Mouse (Mus musculus) cerebellum, adult 18-20 months (tissue): Measurements from ENCODE around the gene Hrh1.
A peak's percentile ranks its signal among the peaks of the same experiment; 100 is the strongest.

Experiments used
- DNase-seq, 2 experiments: peaks; one replicate each; pipeline ENCODE4 v3.0.0; 2021

Gene Hrh1

DNA sequence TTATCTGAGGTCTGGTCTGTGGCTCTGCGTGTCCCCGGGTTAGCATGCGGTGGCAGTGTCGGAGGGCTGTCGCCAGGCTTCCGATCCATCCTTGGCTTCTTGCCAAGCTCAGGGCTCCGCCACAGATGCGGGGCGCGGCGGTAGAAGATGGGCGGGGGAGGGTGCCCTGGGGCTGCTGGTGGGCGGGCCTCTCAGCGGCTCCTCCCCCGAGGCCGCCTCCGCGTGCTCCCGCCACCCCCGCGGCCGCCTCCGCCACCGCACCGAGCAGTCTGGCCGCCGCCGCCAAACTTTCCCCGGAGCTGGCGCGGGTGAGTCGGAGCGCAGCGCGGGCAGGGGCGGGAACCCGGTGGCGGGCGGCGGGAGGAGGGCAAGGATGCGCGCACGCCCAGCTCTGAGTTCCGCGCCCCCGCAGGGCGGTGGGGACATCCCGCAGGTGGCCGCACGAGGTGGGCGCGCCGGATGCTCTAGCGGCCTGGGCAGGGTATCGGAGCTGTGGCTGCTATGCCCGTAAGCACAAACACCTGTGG, at the start of gene Hrh1:
Gene Hrh1, plus strand, starts transcription at position 246 of the 527 bp plus-strand sequence.
- DNase-seq = peak; percentile 14 to 38

DNA sequence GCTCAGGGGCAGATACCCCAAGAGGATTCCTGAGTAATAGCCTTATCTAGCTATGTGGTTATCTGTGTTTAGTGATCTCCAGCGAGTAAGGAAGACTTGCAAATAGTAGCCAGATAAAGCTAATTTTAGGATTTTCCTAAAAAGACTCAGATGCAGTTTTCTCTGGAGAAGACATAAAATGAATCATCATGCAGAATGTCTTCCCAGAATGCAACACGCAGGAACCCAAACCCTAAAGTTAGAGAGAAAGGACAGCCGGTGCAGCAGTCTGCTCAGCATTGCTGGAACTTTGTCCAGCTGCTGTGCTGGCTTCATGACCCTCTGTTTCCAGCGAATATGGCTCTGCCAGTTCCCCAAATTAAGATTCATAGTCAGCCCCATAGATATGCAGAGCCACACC, 43.1 kb upstream of the Hrh1 start:
- no peak for DNase-seq

- DNase-seq = peak in 1 of 2 experiments; percentile 6
Observed at GRCm38 (mm10) chr6:114358171-114358570, 39.6 kb upstream of the Hrh1 start.

DNA sequence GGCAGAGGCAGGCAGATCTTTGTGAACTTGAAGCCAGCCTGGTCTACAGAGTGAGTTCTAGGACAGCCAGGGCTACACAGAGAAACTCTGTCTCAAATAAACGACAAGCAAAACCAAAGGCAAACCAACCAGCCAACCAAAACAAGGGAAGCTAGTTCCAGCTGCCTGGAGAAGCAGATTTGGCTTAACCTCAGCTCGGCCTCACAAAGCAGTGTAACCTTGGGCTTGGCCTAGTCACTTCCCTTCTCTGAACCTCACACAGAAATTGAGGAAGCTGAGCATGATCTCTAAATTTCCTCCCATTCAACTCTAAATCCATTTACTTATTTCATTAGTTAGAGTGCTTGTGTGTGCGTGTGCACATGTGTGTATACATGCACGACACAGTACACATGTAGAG, 35.4 kb upstream of the Hrh1 start:
- no peak for DNase-seq

DNA sequence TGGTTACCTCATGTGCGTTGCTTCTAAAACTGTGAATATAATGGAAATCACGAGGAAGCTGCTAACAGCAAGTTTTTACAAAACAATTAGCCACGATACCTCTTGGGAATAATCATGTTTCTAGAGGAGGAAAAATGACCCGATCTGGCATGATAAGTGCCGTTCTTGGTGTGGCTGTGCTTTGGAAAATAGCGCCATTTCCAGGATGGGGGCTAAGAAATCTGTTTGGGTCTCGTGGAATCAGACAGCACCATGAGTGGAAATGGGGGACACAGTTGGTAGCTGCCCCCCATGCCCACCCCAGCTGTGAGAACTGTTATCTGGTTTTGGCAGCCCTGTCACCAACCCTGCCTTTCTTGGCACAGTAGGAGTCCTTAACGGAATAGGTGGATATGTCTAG, 34.0 kb upstream of the Hrh1 start:
- no peak for DNase-seq

GRCm38 (mm10) chr6:114364734-114365133, 33.0 kb upstream of the Hrh1 start:
- no peak for DNase-seq

DNA sequence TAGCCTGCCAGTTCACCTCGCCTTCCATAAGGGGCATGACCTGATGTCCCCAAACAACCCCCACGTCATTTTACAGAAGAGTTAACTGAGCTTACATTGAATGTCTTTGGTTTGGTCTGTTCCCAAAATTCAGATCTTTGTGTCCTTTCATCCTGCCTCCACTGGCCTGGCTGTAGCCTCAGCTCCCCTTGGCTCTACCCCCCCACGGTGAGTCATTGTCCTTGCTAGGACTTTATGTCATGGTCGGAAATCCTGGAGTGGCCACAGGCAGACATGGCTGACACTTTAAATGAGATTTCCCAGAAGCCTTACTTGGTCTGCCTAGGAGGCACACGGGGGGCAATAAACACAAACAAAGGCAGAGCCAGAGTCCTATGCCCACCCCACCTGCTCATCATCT, 31.5 kb upstream of the Hrh1 start:
- DNase-seq = no peak

GRCm38 (mm10) chr6:114367681-114368080, 30.1 kb upstream of the Hrh1 start:
- DNase-seq = no peak

- DNase-seq = no peak
Observed at GRCm38 (mm10) chr6:114368196-114368595, 29.5 kb upstream of the Hrh1 start.

DNA sequence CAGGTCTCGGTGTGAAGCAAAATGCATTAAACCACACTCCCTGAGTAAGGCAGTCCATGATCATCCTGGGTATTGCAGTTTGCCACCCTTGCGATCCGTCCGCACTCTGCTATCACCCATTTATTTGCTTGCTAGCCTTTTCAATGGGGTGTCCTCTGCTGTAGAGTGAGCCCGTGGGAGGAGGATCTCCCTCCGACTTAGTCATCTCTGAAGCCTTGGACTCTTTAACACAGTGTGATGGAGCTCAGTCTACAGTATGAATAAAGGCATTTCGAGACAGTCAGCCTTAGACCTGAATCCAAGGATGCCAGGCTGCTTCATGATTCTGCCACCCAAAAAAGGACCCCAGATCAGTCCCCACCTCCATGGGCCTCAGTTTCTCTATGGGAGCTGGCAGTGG, 25.0 kb upstream of the Hrh1 start:
- DNase-seq = no peak

GRCm38 (mm10) chr6:114380872-114381271, 16.9 kb upstream of the Hrh1 start:
- no peak for DNase-seq

- no peak for DNase-seq
Observed at GRCm38 (mm10) chr6:114387320-114387719, 10.4 kb upstream of the Hrh1 start.

DNA sequence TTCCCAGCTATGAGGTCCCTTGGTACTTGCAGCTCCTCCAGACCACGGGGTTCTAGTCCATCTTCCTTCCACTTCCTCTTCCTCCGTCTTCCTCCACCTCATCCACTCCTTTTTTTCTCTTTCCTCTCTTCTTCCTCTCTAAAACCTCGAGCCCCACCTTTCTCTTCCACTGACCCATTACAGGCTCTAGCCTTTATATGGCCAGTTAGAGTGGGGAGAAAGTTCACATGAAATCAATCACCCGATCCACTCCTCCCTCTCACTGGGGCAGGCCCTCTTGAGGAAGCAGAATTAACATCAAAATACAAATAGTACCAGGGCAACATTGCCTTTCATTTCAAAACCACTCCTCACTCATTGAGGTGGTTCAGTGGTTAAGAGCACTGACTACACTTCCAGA, 9.9 kb upstream of the Hrh1 start:
- DNase-seq = no peak

GRCm38 (mm10) chr6:114390129-114390528, 7.6 kb upstream of the Hrh1 start:
- no peak for DNase-seq

DNA sequence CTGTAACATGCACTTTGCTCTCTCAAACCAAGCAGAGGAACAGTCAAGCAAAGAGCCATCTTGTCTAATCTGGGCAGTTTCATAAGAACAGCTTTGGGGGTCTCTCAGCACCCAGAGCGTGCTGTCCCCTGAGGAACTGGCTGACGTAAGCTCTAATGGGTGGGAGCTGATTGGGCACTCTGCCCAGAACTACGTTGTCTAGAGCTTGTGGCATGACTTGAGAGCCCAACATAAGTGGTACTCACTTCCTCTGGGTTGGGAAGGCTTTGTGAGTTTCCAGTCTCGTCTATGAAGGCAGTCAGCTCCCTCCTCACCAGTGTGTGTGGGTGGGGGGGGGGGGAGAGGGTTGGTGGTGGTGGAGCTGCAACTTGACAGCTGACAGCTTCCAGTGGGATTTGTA, 2.8 kb upstream of the Hrh1 start:
- DNase-seq = no peak

GRCm38 (mm10) chr6:114396605-114397004, 1.1 kb upstream of the Hrh1 start:
- no peak for DNase-seq

GRCm38 (mm10) chr6:114397280-114397679, 456 bp upstream of the Hrh1 start:
- DNase-seq = no peak

- DNase-seq = peak; percentile 12 to 16
Observed at GRCm38 (mm10) chr6:114398626-114399025, 890 bp downstream of the Hrh1 start.

- no peak for DNase-seq
Observed at GRCm38 (mm10) chr6:114400387-114400786, 2.7 kb downstream of the Hrh1 start.

DNA sequence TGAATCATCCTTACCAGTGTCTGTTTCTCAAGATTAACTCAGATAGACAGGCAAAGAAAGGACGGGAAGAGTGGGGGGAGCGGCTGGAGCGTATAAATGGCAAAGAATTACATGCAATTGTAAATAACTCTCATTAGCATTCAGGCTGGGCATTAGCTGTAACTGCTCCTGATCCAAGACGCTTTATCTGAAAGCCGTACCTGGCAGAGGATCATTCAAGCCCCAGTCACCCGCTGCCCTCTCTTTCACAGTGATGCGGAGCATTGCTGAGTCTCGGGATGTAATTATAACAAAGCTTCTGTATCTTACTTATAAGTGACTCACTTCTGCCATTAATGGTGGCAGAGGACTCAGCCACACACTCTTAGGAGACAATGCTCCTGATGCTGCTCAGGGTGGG, 3.1 kb downstream of the Hrh1 start:
- no peak for DNase-seq

GRCm38 (mm10) chr6:114402161-114402560, 4.4 kb downstream of the Hrh1 start:
- DNase-seq = no peak

DNA sequence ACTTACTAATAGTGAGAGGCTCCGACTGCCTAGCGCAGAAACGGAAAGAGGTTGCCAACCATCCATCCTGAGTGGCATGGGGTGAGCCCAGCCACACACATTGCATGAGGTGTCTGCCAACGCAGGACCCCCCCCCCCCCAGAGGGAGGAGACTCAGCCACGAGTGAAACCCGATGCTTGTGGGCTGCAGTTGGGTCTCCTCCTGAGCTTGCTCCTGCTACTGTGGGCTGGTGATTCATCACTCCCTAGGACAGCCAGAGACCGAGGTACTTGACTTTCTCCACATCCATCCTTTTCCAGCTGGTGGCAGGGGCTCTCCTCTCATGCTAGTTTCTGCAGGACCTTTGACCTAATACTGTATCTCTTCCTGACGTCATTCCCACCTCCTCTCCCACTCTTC, 5.9 kb downstream of the Hrh1 start:
- no peak for DNase-seq

DNA sequence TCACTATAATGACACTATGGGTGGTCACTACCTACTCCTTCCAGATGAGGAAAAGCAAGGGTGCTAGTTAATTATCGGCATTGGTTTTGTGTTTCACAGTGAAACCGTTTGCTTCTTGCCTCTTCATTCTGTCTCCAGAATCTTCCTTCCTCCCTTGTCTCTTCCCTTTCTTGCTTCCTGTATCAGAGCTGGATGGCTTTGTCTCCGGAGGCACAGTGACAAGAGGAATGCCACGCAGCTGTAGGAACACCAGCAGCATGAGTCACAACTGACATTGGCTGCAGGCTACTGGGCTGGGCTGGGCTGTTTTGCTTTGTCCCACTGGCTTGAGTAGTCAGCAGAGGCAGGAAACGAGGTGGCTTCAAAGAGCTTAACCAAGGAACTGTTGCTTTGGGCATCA, 6.4 kb downstream of the Hrh1 start:
- no peak for DNase-seq

DNA sequence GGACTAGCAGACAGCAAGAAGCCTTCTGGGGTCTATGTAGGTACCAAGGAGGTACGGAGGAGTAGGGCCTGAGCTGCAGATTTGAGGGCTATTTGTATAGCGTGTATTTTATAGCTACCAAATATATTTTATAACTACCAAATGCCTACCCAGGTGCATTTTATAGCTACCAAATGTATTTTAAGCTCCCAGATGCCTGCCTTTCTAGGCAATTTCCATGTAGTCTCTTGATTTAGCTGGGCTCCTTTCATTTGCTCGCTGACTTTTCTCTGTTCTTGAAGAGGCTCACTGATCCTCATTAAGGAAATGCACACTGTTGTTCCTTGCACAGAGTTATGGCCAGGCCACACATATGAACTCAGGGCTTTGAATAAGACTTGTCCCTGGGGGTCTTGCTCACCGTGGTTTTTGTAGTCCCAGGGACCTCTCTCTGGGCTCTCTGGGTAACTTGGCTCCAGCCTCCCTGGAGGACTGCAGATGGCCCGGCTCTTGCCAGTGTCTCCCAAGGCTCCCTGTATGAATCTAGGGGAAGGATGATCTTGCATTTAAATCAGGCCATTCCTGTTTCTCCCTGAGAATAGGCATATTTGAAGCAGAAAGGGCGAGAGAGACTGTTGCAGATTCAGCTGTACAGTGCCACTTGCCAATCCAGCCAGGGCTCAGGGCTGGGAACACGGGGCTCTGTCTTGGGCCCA, 7.2 kb downstream of the Hrh1 start:
- peak in 1 of 2 experiments; percentile 10 for DNase-seq

- no peak for DNase-seq
Observed at GRCm38 (mm10) chr6:114406634-114407033, 8.9 kb downstream of the Hrh1 start.
